Mouse (Mus musculus): ENCODE data around the gene Med4. TPM values are rescaled to one million over a fixed set of nuclear protein-coding genes. Genes with fewer than 3 reads are reported as not detected.

The Med4 gene
- polyA plus RNA-seq, 1 experiment from 2014 or later: 88.7 TPM

DNA sequence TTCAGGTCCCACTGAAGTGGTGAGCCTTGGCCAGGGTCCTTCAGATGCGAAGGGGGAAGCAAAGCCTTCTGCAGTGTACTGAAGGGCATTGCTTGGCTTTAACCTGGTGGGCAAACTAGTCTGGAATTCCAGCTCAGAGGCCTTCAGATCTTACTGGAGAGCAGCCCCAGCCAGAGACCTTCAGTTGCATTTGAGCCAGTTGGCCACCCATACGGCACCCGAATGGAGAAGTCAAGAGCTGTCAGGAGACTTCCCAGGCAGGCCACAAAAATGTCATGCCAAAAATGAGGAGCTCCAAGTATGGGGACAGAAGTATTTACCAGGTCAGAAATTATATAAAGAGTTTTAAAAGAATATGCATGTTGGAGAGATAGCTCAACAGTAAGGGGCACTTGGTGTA lies 38.2 kb downstream of the Med4 start, which contains the start of gene Nudt15:
Gene Nudt15, minus strand, starts transcription at position 192 of the 400 bp plus-strand sequence.
- 0 out of 2 replicates have a peak, but pooled peaks cover 4% of the 10 kb centered on the region for H3K4me1 ChIP-seq (replicated peaks)
- ATAC-seq (ENCODE audit: low FRiP score): no peak
- no peak within 1 kb of the TSS for H3K27ac ChIP-seq
- H3K27me3 ChIP-seq: no peaks in the 10 kb centered on the region; the same call in 1 of the 2 replicates
- H3K4me2 ChIP-seq: no peak within 1 kb of the TSS
- no peaks in the 10 kb centered on the region for H3K9me3 ChIP-seq
- 92% methylated on average over 3 of the region's 3 CpGs for WGBS
- H3K9ac ChIP-seq: no peak within 1 kb of the TSS
- H3K4me3 ChIP-seq: no peak within 1 kb of the TSS
- no peaks in the 10 kb centered on the region for H3K36me3 ChIP-seq

DNA sequence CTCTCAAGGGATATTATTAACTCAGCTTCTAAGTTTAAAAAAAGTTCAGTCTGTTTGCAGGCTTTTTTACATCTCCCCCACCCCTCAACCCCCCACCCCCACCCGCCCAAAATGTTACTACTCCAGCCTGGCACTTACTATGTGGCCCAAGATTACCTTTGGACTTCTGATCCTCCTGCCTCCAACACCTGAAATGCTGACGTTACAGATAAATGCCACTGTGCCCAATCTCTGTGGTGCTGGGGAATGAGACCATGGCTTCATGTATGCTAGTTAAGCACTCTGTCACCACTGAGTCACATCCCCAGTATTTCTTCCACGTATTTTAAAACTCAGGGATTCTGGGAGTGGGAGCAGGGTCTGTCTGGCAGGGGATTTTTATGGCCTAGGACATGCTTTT lies 40.5 kb downstream of the Med4 start:
- peaks cover 15% of the 10 kb centered on the region for H3K4me1 ChIP-seq (replicated peaks)
- H3K9ac ChIP-seq: no peak overlapping the region
- ATAC-seq (ENCODE audit: low FRiP score): no peak
- no peaks in the 10 kb centered on the region for H3K9me3 ChIP-seq
- H3K4me2 ChIP-seq: no peak overlapping the region
- no peak overlapping the region for H3K4me3 ChIP-seq
- H3K27ac ChIP-seq: no peak overlapping the region
- WGBS: 60% methylated on average over 3 of the region's 3 CpGs
- H3K27me3 ChIP-seq: no peaks in the 10 kb centered on the region; the same call in 1 of the 2 replicates
- H3K36me3 ChIP-seq: no peaks in the 10 kb centered on the region; the same call in 1 of the 2 replicates

DNA sequence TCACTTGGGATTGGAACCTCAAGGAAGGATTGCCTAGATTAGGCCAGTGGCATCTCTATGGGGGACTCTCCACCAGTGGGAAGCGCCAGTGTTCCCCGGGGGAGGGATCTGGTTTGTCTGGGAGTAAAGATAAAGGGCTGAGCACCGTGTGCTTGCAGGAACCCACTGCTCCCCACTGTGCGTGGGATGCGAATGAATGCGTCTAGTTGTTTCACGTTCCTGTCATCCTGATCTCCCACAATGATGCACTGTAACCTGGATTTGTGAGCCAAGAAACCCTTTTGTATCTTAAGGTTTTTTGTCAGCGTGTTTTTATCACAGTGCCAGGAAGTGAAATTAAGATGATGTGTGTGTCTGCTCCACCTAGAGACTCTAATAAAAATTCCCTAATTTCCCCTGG lies 40.9 kb downstream of the Med4 start:
- Histone ChIP-seq H3K27me3 (no peaks in the 10 kb centered on the region; the same call in 1 of the 2 replicates), H3K4me2 (no peak overlapping the region), H3K4me3 (no peak overlapping the region), H3K9ac (no peak overlapping the region), H3K9me3 (no peaks in the 10 kb centered on the region), H3K27ac (no peak overlapping the region), H3K4me1 (replicated peaks) (peaks cover 15% of the 10 kb centered on the region), H3K36me3 (peaks cover 4% of the 10 kb centered on the region; the same call in 1 of the 2 replicates)
- 41% methylated on average over 8 of the region's 8 CpGs for WGBS
- ATAC-seq (ENCODE audit: low FRiP score): no peak

DNA sequence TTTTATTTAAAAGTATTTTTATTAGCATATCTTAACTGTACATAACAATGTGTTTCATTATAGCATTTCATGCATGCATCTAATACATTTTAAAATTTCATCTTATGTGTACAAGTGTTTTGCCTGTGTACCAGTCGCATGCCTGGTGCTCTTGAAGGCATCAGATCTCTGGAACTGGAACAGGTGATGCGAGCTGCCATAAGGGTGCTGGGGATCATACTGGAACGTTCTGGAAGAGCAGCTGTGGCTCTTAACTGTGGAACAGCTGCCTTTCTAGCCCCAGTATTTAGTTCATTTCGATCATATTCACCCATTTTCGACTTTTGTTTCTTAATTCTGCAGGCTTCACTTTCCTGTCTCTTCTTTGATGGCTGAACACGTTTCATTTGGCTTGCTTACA lies 41.3 kb downstream of the Med4 start:
- Histone ChIP-seq H3K4me2 (no peak overlapping the region), H3K4me3 (no peak overlapping the region), H3K4me1 (replicated peaks) (peaks cover 15% of the 10 kb centered on the region), H3K27ac (no peak overlapping the region), H3K36me3 (peaks cover 7% of the 10 kb centered on the region), H3K9ac (no peak overlapping the region), H3K9me3 (no peaks in the 10 kb centered on the region), H3K27me3 (no peaks in the 10 kb centered on the region; the same call in 1 of the 2 replicates)
- no peak for ATAC-seq (ENCODE audit: low FRiP score)
- 81% methylated on average over 6 of the region's 6 CpGs for WGBS

DNA sequence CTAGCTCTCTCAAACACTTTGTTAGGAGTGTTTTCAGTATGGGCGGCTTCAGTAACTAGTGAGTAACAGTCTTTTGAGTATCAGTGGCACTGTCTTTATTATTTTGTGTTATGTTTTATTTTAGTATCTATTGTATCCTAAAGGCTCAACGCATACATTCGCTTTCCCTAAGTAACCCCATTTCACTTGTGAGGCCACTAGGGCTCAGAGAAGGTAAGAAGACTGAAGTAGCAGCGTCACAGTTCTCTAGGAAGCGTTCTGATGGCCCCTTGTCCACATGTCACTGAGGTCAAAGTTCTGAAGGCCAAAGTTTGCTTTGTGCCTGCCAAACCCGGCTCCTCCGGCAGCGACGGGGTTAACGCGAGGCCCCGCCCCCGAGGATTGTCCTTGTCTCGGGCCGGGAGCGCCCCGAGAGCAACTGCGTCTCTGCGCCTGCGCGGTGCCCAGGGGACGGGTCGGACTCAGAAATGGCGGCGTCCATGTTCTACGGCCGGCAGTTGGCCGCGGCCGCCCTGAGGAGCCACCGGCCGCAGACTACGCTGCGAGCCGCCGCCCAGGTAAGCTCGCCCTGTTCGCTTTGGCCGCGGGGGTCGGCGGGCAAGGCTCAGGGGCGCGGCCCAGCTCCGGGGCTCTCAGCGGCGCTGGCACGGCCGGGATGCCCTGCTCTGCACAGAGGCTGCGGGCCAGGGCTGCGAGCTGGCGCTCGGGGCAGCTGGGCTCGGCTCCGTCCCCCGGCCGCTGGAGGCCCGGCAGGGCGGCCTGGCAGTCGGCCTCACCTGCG lies 42.7 kb downstream of the Med4 start:
- H3K36me3 ChIP-seq: peaks cover 10% of the 10 kb centered on the region
- H3K9ac ChIP-seq: peak overlapping the region; percentile 96
- H3K4me3 ChIP-seq: peak overlapping the region; percentile 99
- H3K9me3 ChIP-seq: no peaks in the 10 kb centered on the region
- peak overlapping the region; percentile 74 for H3K4me2 ChIP-seq
- 4% methylated on average over 56 of the region's 61 CpGs for WGBS
- ATAC-seq (ENCODE audit: low FRiP score): peak; percentile 96
- H3K27ac ChIP-seq: peak overlapping the region; percentile 85
- no peaks in the 10 kb centered on the region; the same call in 1 of the 2 replicates for H3K27me3 ChIP-seq
- H3K4me1 ChIP-seq (replicated peaks): peaks cover 15% of the 10 kb centered on the region

DNA sequence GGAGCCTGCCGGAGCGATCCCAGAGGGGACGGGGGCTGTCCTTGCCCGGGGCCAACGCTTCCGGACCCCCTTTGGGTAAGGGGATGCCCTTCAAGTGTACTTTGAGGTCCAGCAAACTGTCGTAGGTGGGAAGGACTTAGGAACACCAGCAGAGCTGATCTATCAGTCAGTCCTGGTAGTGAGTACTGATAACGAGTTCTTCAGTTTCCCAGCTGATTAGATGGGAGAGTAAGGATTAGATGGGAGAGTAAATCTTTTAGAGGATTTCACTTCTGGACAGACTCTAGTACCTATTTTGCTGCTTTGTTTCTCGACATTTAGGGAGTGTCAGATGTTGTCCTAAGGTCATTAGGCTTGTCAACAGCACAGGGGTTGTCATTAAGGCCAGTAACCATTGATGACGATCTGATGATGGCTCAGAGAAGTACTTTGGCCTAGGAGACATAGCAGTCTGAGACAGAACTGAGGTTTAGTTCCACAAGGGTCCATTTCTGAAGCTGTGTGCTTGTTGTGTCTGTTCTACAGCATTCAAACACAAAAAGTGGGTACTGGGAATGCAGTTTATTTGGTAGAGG lies 43.4 kb downstream of the Med4 start:
- H3K27me3 ChIP-seq: no peaks in the 10 kb centered on the region
- no peaks in the 10 kb centered on the region for H3K9me3 ChIP-seq
- peaks cover 10% of the 10 kb centered on the region for H3K36me3 ChIP-seq
- H3K27ac ChIP-seq: peak overlapping the region; percentile 85
- peak overlapping the region; percentile 96 for H3K9ac ChIP-seq
- ATAC-seq (ENCODE audit: low FRiP score): peak; percentile 69
- WGBS: under 1% methylated on average over 10 of the region's 10 CpGs
- H3K4me2 ChIP-seq: peak overlapping the region; percentile 74
- H3K4me1 ChIP-seq (replicated peaks): peaks cover 15% of the 10 kb centered on the region
- peak overlapping the region; percentile 99 for H3K4me3 ChIP-seq

Other genes starting within 250 kb of the Med4 start
- 21.8 and 22.4 TPM in 2 replicates for gene Rb1, start 184.2 kb upstream of the Med4 start, polyA plus RNA-seq (2015; fragmentation: Nextera tagmentation; extraction: Ambion mirVana)
- gene Itm2b, start 124.7 kb upstream of the Med4 start, polyA plus RNA-seq (2015; fragmentation: Nextera tagmentation; extraction: Ambion mirVana): 592 and 627 TPM in 2 replicates
- 123 and 124 TPM in 2 replicates for gene Sucla2, start 15.3 kb downstream of the Med4 start, polyA plus RNA-seq (2015; fragmentation: Nextera tagmentation; extraction: Ambion mirVana)
- 11.1 and 12.0 TPM in 2 replicates for gene Nudt15, start 38.2 kb downstream of the Med4 start, polyA plus RNA-seq (2015; fragmentation: Nextera tagmentation; extraction: Ambion mirVana)
- gene Gm21750, start 151.2 kb downstream of the Med4 start, polyA plus RNA-seq (2015; fragmentation: Nextera tagmentation; extraction: Ambion mirVana): not detected in 2 replicates

Data from hindbrain, embryonic 13.5 days (tissue).